33 mouse cellular contexts compared by ENCODE assay signal in the genomic region with DNA sequence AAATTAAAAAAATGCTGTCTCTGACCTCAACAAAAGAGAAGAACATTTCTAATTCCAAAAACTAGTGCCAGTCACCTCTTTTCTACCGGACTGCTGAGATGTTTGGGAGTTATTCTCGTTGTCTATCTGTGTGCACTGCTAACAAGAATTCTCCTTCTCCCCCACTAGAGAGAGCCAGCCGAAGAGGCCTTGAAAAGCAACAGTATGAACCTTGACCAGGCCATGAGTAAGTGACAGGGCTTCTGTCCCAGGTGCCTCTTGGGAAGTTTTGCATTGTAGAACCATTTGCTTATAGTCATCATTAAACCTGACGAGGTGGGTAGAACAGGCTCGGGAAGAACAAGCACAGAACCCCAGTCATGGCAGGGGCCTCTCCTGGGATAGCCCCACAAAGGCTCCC. TPM values are rescaled to one million over a fixed set of nuclear protein-coding genes. Genes with fewer than 3 reads are reported as not detected.
"Had no signal": no experiment of that assay in that cellular context is flagged by ENCODE, and none has a peak within 500 bp of the region (broad histone marks: within the 10 kb centered on the region; RNA-seq: fewer than 3 reads in every experiment).

No protein-coding gene starts in this region.

- H3K27me3 ChIP-seq: heart, embryonic 13.5 days; heart, embryonic 15.5 days; hindbrain, embryonic 13.5 days; hindbrain, embryonic 15.5 days; kidney, embryonic 15.5 days; limb, embryonic 13.5 days; limb, embryonic 15.5 days; liver, embryonic 12.5 days had no signal

- H3K4me2 ChIP-seq: heart, embryonic 11.5 days; heart, embryonic 13.5 days; heart, embryonic 15.5 days; hindbrain, embryonic 13.5 days; hindbrain, embryonic 15.5 days; kidney, embryonic 15.5 days; limb, embryonic 13.5 days; limb, embryonic 15.5 days; liver, embryonic 12.5 days had no signal

- H3K9ac ChIP-seq: heart, embryonic 13.5 days; heart, embryonic 15.5 days; hindbrain, embryonic 13.5 days; hindbrain, embryonic 15.5 days; kidney, embryonic 15.5 days; limb, embryonic 13.5 days; limb, embryonic 15.5 days; liver, embryonic 12.5 days; liver, embryonic 14.5 days had no signal

- H3K4me1 ChIP-seq: heart, embryonic 13.5 days; heart, embryonic 15.5 days; hindbrain, embryonic 13.5 days; hindbrain, embryonic 15.5 days; kidney, embryonic 15.5 days; limb, embryonic 13.5 days; limb, embryonic 15.5 days had no signal

- H3K9me3 ChIP-seq: heart, embryonic 13.5 days; heart, embryonic 15.5 days; hindbrain, embryonic 13.5 days; hindbrain, embryonic 15.5 days; kidney, embryonic 15.5 days; limb, embryonic 13.5 days; limb, embryonic 15.5 days; liver, embryonic 12.5 days had no signal

- H3K4me3 ChIP-seq: heart, adult 2 months; heart, embryonic 13.5 days; heart, embryonic 15.5 days; hindbrain, embryonic 13.5 days; hindbrain, embryonic 15.5 days; kidney, embryonic 15.5 days; limb, embryonic 13.5 days; limb, embryonic 15.5 days; liver, embryonic 12.5 days had no signal

- ATAC-seq: hindbrain, postnatal 0 days; liver, embryonic 12.5 days had no signal

- DNase-seq: gastrocnemius, postnatal 14 days; gastrocnemius, postnatal 36 days; heart, adult 11 months; heart, adult 2 months; heart, postnatal 14 days; heart, postnatal 36 days; kidney, adult 11 months; kidney, adult 2 months; kidney, adult 9 months; kidney, postnatal 10 days; kidney, postnatal 25 days; left cerebral cortex, postnatal 4 days; lung, adult 18-20 months had no signal

- H3K27ac ChIP-seq: heart, adult 2 months; heart, embryonic 13.5 days; heart, embryonic 15.5 days; hindbrain, embryonic 13.5 days; hindbrain, embryonic 15.5 days; hindbrain, postnatal 0 days; kidney, embryonic 15.5 days; limb, embryonic 13.5 days; limb, embryonic 15.5 days; liver, embryonic 12.5 days; liver, embryonic 14.5 days had no signal

RNA-seq across cellular contexts. Expression of a gene that starts 59.3 kb away (rescaled TPM):
- total RNA-seq: gastrocnemius, adult 18-20 months; gastrocnemius, adult 8-10 months; gastrocnemius, postnatal 14 days; gastrocnemius, postnatal 36 days; heart, adult 2 months; heart, postnatal 14 days; heart, postnatal 36 days; hindbrain, postnatal 0 days; layer of hippocampus, postnatal 10 days; left cerebral cortex, adult 18-20 months; left cerebral cortex, postnatal 10 days; left cerebral cortex, postnatal 4 days; liver, adult 2 months had no signal
- polyA plus RNA-seq: gonadal fat pad, adult 2 months; heart, postnatal 0 days; hindbrain, embryonic 11.5 days; hindbrain, embryonic 13.5 days; hindbrain, embryonic 15.5 days; hindbrain, postnatal 0 days; liver, adult 2 months had no signal
